Mouse (Mus musculus): ENCODE results near the gene Hpd. TPM values are rescaled to one million over a fixed set of nuclear protein-coding genes. Genes with fewer than 3 reads are reported as not detected.
A peak's percentile ranks its signal among the peaks of the same experiment; 100 is the strongest.

Hpd gene
- total and polyA plus RNA-seq, 3 experiments: 0.61 TPM; not detected in 2

- H3K27ac ChIP-seq: no peak overlapping the region
- H3K4me1 ChIP-seq (ENCODE audit: control insufficient read depth, insufficient read depth, low read length): no peaks in the 10 kb centered on the region; the same call in 1 of the 2 replicates
- H3K4me3 ChIP-seq: no peak overlapping the region
- TF ChIP-seq EP300 (IDR thresholded peaks at IDR 0.05; ENCODE audit: insufficient read depth, low read depth, low read length) (peak; percentile 83), POLR2A (IDR thresholded peaks at IDR 0.05; ENCODE audit: insufficient read depth, low read depth, low read length) (no peak), CTCF (IDR thresholded peaks at IDR 0.05) (peak; percentile 84)
- no peaks in the 10 kb centered on the region; the same call in 1 of the 2 replicates for H3K36me3 ChIP-seq (ENCODE audit: control insufficient read depth, insufficient read depth, low read length)
- DNase-seq: peak; percentile 67 to 74
- WGBS: 37% methylated on average over 7 of the region's 7 CpGs
- H3K27me3 ChIP-seq (ENCODE audit: control insufficient read depth, insufficient read depth, low read length): no peaks in the 10 kb centered on the region
- H3K79me2 ChIP-seq (replicated peaks; ENCODE audit: control insufficient read depth, insufficient read depth, low read length): no peaks in the 10 kb centered on the region; the same call in none of the 2 replicates
- H3K9ac ChIP-seq (ENCODE audit: low read depth, low read length): no peak overlapping the region
- intact Hi-C loops (cut with DNase I): loop anchor here (1.0 kb wide), 1 partner anchor 38 kb away; no protein-coding TSS in a partner anchor
Measured at GRCm38 (mm10) chr5:123155425-123155824, 27.1 kb downstream of the Hpd start.

DNA sequence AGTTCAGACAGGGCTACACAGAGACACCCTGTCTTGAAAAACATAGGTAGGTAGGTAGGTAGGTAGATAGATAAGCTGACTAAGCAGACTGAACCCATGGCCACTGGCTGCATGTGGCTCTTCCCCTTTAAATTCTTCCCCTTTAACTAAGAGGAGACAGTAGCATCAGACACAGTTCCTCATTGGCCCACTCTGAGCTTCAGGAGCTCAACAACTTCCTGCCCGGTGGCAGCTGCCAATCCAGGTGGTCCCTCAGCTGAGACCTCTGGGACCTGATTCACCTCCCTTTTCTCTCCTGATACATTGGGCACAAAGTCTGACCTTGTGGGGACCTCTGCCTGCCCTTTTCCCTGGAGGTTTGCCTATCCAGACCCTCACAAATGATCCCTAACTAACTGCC, 29.6 kb downstream of the Hpd start:
- intact Hi-C loops (cut with DNase I): no loop called here
- peaks cover 4% of the 10 kb centered on the region; the same call in 1 of the 2 replicates for H3K36me3 ChIP-seq (ENCODE audit: control insufficient read depth, insufficient read depth, low read length)
- H3K4me3 ChIP-seq: no peak overlapping the region
- H3K27me3 ChIP-seq (ENCODE audit: control insufficient read depth, insufficient read depth, low read length): no peaks in the 10 kb centered on the region
- no peak overlapping the region for H3K27ac ChIP-seq
- no peak for TF ChIP-seq POLR2A (IDR thresholded peaks at IDR 0.05; ENCODE audit: insufficient read depth, low read depth, low read length)
- no peak for TF ChIP-seq EP300 (IDR thresholded peaks at IDR 0.05; ENCODE audit: insufficient read depth, low read depth, low read length)
- no peak for TF ChIP-seq CTCF (IDR thresholded peaks at IDR 0.05)
- H3K79me2 ChIP-seq (replicated peaks; ENCODE audit: control insufficient read depth, insufficient read depth, low read length): peaks cover 6% of the 10 kb centered on the region
- 64% methylated on average over 1 of the region's 1 CpGs for WGBS
- H3K4me1 ChIP-seq (ENCODE audit: control insufficient read depth, insufficient read depth, low read length): peaks cover 6% of the 10 kb centered on the region
- no peak overlapping the region for H3K9ac ChIP-seq (ENCODE audit: low read depth, low read length)
- no peak for DNase-seq

DNA sequence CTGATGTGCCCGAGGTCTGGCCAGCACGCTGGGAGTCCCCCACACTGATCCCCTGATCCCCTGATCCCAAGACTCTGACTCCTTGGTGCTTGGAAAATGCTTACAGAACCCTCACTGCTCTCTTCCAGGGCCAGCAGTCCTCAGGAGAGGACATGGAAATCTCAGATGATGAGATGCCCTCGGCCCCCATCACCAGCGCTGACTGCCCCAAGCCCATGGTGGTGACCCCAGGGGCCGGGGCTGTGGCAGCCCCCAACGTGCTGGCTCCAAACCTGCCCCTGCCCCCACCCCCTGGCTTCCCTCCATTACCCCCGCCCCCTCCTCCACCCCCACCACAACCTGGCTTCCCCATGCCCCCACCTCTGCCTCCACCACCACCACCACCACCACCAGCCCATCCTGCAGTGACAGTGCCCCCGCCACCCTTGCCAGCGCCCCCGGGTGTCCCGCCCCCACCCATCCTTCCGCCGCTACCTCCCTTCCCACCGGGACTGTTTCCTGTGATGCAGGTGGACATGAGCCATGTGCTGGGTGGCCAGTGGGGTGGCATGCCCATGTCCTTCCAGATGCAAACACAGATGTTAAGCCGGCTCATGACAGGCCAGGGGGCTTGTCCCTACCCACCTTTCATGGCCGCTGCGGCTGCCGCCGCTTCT, 30.7 kb downstream of the Hpd start:
- TF ChIP-seq CTCF (IDR thresholded peaks at IDR 0.05) (no peak), POLR2A (IDR thresholded peaks at IDR 0.05; ENCODE audit: insufficient read depth, low read depth, low read length) (no peak), EP300 (IDR thresholded peaks at IDR 0.05; ENCODE audit: insufficient read depth, low read depth, low read length) (no peak)
- WGBS: 79% methylated on average over 19 of the region's 19 CpGs
- intact Hi-C loops (cut with DNase I): no loop called here
- Histone ChIP-seq H3K4me1 (ENCODE audit: control insufficient read depth, insufficient read depth, low read length) (peaks cover 6% of the 10 kb centered on the region), H3K4me3 (no peak overlapping the region), H3K9ac (ENCODE audit: low read depth, low read length) (no peak overlapping the region), H3K79me2 (replicated peaks; ENCODE audit: control insufficient read depth, insufficient read depth, low read length) (peaks cover 8% of the 10 kb centered on the region), H3K36me3 (ENCODE audit: control insufficient read depth, insufficient read depth, low read length) (peaks cover 4% of the 10 kb centered on the region; the same call in 1 of the 2 replicates), H3K27me3 (ENCODE audit: control insufficient read depth, insufficient read depth, low read length) (no peaks in the 10 kb centered on the region), H3K27ac (no peak overlapping the region)
- DNase-seq: no peak

GRCm38 (mm10) chr5:123151077-123151476, 31.4 kb downstream of the Hpd start:
- H3K27me3 ChIP-seq (ENCODE audit: control insufficient read depth, insufficient read depth, low read length): no peaks in the 10 kb centered on the region
- H3K9ac ChIP-seq (ENCODE audit: low read depth, low read length): no peak overlapping the region
- TF ChIP-seq EP300 (IDR thresholded peaks at IDR 0.05; ENCODE audit: insufficient read depth, low read depth, low read length) (no peak), POLR2A (IDR thresholded peaks at IDR 0.05; ENCODE audit: insufficient read depth, low read depth, low read length) (no peak), CTCF (IDR thresholded peaks at IDR 0.05) (no peak)
- intact Hi-C loops (cut with DNase I): no loop called here
- no peak overlapping the region for H3K4me3 ChIP-seq
- H3K4me1 ChIP-seq (ENCODE audit: control insufficient read depth, insufficient read depth, low read length): peaks cover 6% of the 10 kb centered on the region
- WGBS: 29% methylated on average over 7 of the region's 7 CpGs
- H3K27ac ChIP-seq: no peak overlapping the region
- H3K79me2 ChIP-seq (replicated peaks; ENCODE audit: control insufficient read depth, insufficient read depth, low read length): peaks cover 8% of the 10 kb centered on the region
- peak; percentile 48 to 72 for DNase-seq
- H3K36me3 ChIP-seq (ENCODE audit: control insufficient read depth, insufficient read depth, low read length): peaks cover 4% of the 10 kb centered on the region; the same call in 1 of the 2 replicates

DNA sequence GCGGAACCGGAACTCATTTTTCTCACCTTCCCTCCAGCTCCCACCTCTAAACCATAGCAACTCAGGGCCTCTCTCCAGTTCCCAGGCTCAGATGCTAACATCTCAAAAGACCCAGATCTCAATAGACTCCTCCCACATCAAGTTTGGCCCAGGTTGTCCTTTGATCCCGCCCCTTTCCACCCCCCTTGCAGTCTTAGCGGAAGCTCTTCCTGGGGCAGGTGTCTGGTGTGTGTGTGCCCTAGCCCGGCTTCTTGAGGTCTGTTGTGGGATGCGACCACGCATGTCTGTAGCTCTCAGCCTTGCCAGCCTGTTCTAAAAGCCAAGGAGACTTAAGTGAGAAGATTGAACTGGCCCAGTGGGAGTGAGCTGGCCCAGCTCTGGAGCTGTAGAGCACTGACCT, 31.9 kb downstream of the Hpd start:
- Histone ChIP-seq H3K27ac (no peak overlapping the region), H3K4me3 (no peak overlapping the region), H3K36me3 (ENCODE audit: control insufficient read depth, insufficient read depth, low read length) (peaks cover 4% of the 10 kb centered on the region; the same call in 1 of the 2 replicates), H3K9ac (ENCODE audit: low read depth, low read length) (no peak overlapping the region), H3K27me3 (ENCODE audit: control insufficient read depth, insufficient read depth, low read length) (no peaks in the 10 kb centered on the region), H3K79me2 (replicated peaks; ENCODE audit: control insufficient read depth, insufficient read depth, low read length) (peaks cover 8% of the 10 kb centered on the region), H3K4me1 (ENCODE audit: control insufficient read depth, insufficient read depth, low read length) (peaks cover 6% of the 10 kb centered on the region)
- TF ChIP-seq POLR2A (IDR thresholded peaks at IDR 0.05; ENCODE audit: insufficient read depth, low read depth, low read length): no peak
- no peak for TF ChIP-seq CTCF (IDR thresholded peaks at IDR 0.05)
- TF ChIP-seq EP300 (IDR thresholded peaks at IDR 0.05; ENCODE audit: insufficient read depth, low read depth, low read length): no peak
- WGBS: 31% methylated on average over 7 of the region's 7 CpGs
- DNase-seq: peak in 1 of 2 experiments; percentile 53
- intact Hi-C loops (cut with DNase I): no loop called here
